Mouse (Mus musculus) adrenal gland, postnatal 4 days (tissue): ENCODE results near the gene Mcoln2. TPM values are rescaled to one million over a fixed set of nuclear protein-coding genes. Genes with fewer than 3 reads are reported as not detected.

Source experiments
- DNase-seq, 2 experiments: peaks; one replicate each; pipeline ENCODE4 v3.0.0; 2021 to 2022; ENCODE audit warnings: low spot score in 2 of 2, mixed read lengths in 2 of 2
- total RNA-seq, 2 experiments: library from RNA; stranded (reverse); gene quantifications; 2 replicates each; pipeline ENCODE4 v1.2.3; 2021

The Mcoln2 gene
- total RNA-seq, 2 experiments from 2014 or later: 0.39 to 1.6 TPM

- DNase-seq: no peak
Measured at GRCm38 (mm10) chr3:146224271-146224670, 74.6 kb downstream of the Mcoln2 start.

- DNase-seq: no peak
Measured at GRCm38 (mm10) chr3:146225061-146225761, 75.6 kb downstream of the Mcoln2 start.

- no peak for DNase-seq
Measured at GRCm38 (mm10) chr3:146227427-146227826, 77.8 kb downstream of the Mcoln2 start.

- DNase-seq: no peak
Measured at GRCm38 (mm10) chr3:146228559-146229310, 79.1 kb downstream of the Mcoln2 start.

GRCm38 (mm10) chr3:146232708-146233107 lies 83.1 kb downstream of the Mcoln2 start:
- no peak for DNase-seq

- no peak for DNase-seq
Measured at GRCm38 (mm10) chr3:146233741-146234140, 84.1 kb downstream of the Mcoln2 start.

GRCm38 (mm10) chr3:146234530-146234929 lies 84.9 kb downstream of the Mcoln2 start:
- no peak for DNase-seq

GRCm38 (mm10) chr3:146236280-146236679 lies 86.6 kb downstream of the Mcoln2 start:
- DNase-seq: no peak

- no peak for DNase-seq
Measured at GRCm38 (mm10) chr3:146237676-146238075, 88.0 kb downstream of the Mcoln2 start.

GRCm38 (mm10) chr3:146244630-146245029 lies 95.0 kb downstream of the Mcoln2 start:
- DNase-seq: no peak

Other genes with a start within 250 kb of the Mcoln2 start
- gene Bcl10, start 227.0 kb upstream of the Mcoln2 start, total RNA-seq: 10 to 100 TPM; 27.7 to 28.8 TPM
- 10 to 100 TPM; 21.6 to 22.5 TPM for gene 2410004B18Rik, start 211.8 kb upstream of the Mcoln2 start, total RNA-seq
- 10 to 100 TPM in 1 of 2 experiments, 1 to 10 TPM in 1; 9.2 to 10.1 TPM for gene Syde2, start 162.0 kb upstream of the Mcoln2 start, total RNA-seq
- under 1 TPM; 0.08 to 0.28 TPM for gene Wdr63, start 41.7 kb upstream of the Mcoln2 start, total RNA-seq
- 1 to 10 TPM in 1 of 2 experiments, not detected in 1; 2.7 TPM for gene Mcoln3, start 32.4 kb upstream of the Mcoln2 start, total RNA-seq
- 1 to 10 TPM in 1 of 2 experiments, under 1 TPM in 1; 0.51 to 1.5 TPM for gene Lpar3, start 71.1 kb downstream of the Mcoln2 start, total RNA-seq